Comparison of ENCODE assay signal across 9 mouse cellular contexts in genomic region chr12:71376966-71377365, GRCm38 (mm10).
A peak's percentile ranks its signal among the peaks of the same experiment; 100 is the strongest.
DNase-seq lines count a peak whose midpoint lies in the region; ATAC-seq and TF ChIP-seq lines count a peak whose summit lies in the region.
"Had no signal": no experiment of that assay in that cellular context is flagged by ENCODE, and none has a peak within 500 bp of the region (broad histone marks: within the 10 kb centered on the region; RNA-seq: fewer than 3 reads in every experiment).

No protein-coding gene starts in this region.

- DNase-seq in forebrain, embryonic 14.5 days (ENCODE audit: low spot score) = peak; percentile 37
- DNase-seq in forebrain, embryonic 10.5 days (ENCODE audit: extremely low spot score, low spot score) = no peak
- no peak for DNase-seq in liver, postnatal 0 days
- DNase-seq in adipocyte (ENCODE audit: low spot score) = no peak
- DNase-seq in cerebellum, postnatal 10 days = no peak
- DNase-seq: B cell, adult 2 months had no signal

- no peak overlapping the region for H3K4me2 ChIP-seq in forebrain, embryonic 14.5 days (ENCODE audit: low read length)
- H3K4me2 ChIP-seq in liver, postnatal 0 days (ENCODE audit: low read depth, low read length) = peak overlapping the region; percentile 22; the same call in 1 of the 2 replicates
- H3K4me2 ChIP-seq in liver, embryonic 12.5 days = no peak overlapping the region
- peak overlapping the region; percentile 43 for H3K4me2 ChIP-seq in hindbrain, embryonic 16.5 days (ENCODE audit: low read length)
- peak overlapping the region; percentile 57 for H3K4me2 ChIP-seq in neural tube, embryonic 15.5 days

- ATAC-seq in forebrain, embryonic 14.5 days = no peak; the same call in 1 of the 2 replicates
- ATAC-seq in liver, postnatal 0 days = no peak
- no peak for ATAC-seq in liver, embryonic 12.5 days
- ATAC-seq in hindbrain, embryonic 16.5 days = no peak
- ATAC-seq in neural tube, embryonic 15.5 days (ENCODE audit: low FRiP score) = peak; percentile 78; the same call in 1 of the 2 replicates

- H3K9me3 ChIP-seq in forebrain, embryonic 14.5 days (replicated peaks; ENCODE audit: control insufficient read depth, low read length) = no peaks in the 10 kb centered on the region
- H3K9me3 ChIP-seq in forebrain, embryonic 10.5 days = no peaks in the 10 kb centered on the region
- H3K9me3 ChIP-seq in liver, postnatal 0 days (ENCODE audit: low read length) = no peaks in the 10 kb centered on the region
- H3K9me3 ChIP-seq in liver, embryonic 12.5 days (replicated peaks) = no peaks in the 10 kb centered on the region
- H3K9me3 ChIP-seq in hindbrain, embryonic 16.5 days (ENCODE audit: control insufficient read depth, low read length) = no peaks in the 10 kb centered on the region
- H3K9me3 ChIP-seq in neural tube, embryonic 15.5 days (replicated peaks) = no peaks in the 10 kb centered on the region

- H3K36me3 ChIP-seq in forebrain, embryonic 14.5 days (ENCODE audit: control insufficient read depth, insufficient read depth, low read length) = no peaks in the 10 kb centered on the region
- H3K36me3 ChIP-seq in forebrain, embryonic 10.5 days (replicated peaks) = no peaks in the 10 kb centered on the region
- no peaks in the 10 kb centered on the region for H3K36me3 ChIP-seq in liver, postnatal 0 days (replicated peaks; ENCODE audit: insufficient read depth, low read length)
- H3K36me3 ChIP-seq in liver, embryonic 12.5 days = no peaks in the 10 kb centered on the region
- H3K36me3 ChIP-seq in hindbrain, embryonic 16.5 days (ENCODE audit: control insufficient read depth, insufficient read depth, low read length) = no peaks in the 10 kb centered on the region
- H3K36me3 ChIP-seq in neural tube, embryonic 15.5 days = no peaks in the 10 kb centered on the region

- TF ChIP-seq CTCF in liver, postnatal 0 days (IDR thresholded peaks at IDR 0.05; ENCODE audit: low read depth) = no peak

- no peak for TF ChIP-seq EP300 in liver, postnatal 0 days (IDR thresholded peaks at IDR 0.05; ENCODE audit: low read depth)

- WGBS in forebrain, embryonic 14.5 days = 72% methylated on average over 9 of the region's 9 CpGs
- WGBS in forebrain, embryonic 10.5 days = 80% methylated on average over 9 of the region's 9 CpGs
- WGBS in liver, postnatal 0 days (ENCODE audit: insufficient replicate concordance) = 55% methylated on average over 9 of the region's 9 CpGs
- WGBS in liver, embryonic 12.5 days (ENCODE audit: insufficient replicate concordance) = 57% methylated on average over 9 of the region's 9 CpGs
- 38% methylated on average over 9 of the region's 9 CpGs for WGBS in hindbrain, embryonic 16.5 days
- WGBS in neural tube, embryonic 15.5 days = 6% methylated on average over 9 of the region's 9 CpGs

- no peak overlapping the region for H3K27ac ChIP-seq in forebrain, embryonic 14.5 days (ENCODE audit: low read depth, low read length)
- no peak overlapping the region for H3K27ac ChIP-seq in forebrain, embryonic 10.5 days
- no peak overlapping the region for H3K27ac ChIP-seq in liver, postnatal 0 days (ENCODE audit: low read depth)
- no peak overlapping the region for H3K27ac ChIP-seq in liver, embryonic 12.5 days
- peak overlapping the region; percentile 23; the same call in 1 of the 2 replicates for H3K27ac ChIP-seq in hindbrain, embryonic 16.5 days (ENCODE audit: low read depth, low read length)
- peak overlapping the region; percentile 60 for H3K27ac ChIP-seq in neural tube, embryonic 15.5 days (replicated peaks)

- peaks cover 8% of the 10 kb centered on the region; the same call in 1 of the 2 replicates for H3K4me1 ChIP-seq in forebrain, embryonic 14.5 days (ENCODE audit: control insufficient read depth, insufficient read depth, low read length)
- H3K4me1 ChIP-seq in forebrain, embryonic 10.5 days = peaks cover 14% of the 10 kb centered on the region; the same call in 1 of the 2 replicates
- H3K4me1 ChIP-seq in liver, postnatal 0 days (ENCODE audit: insufficient read depth) = no peaks in the 10 kb centered on the region
- no peaks in the 10 kb centered on the region for H3K4me1 ChIP-seq in liver, embryonic 12.5 days
- H3K4me1 ChIP-seq in hindbrain, embryonic 16.5 days (ENCODE audit: control insufficient read depth, insufficient read depth, low read depth, low read length) = peaks cover 5% of the 10 kb centered on the region
- peaks cover 19% of the 10 kb centered on the region for H3K4me1 ChIP-seq in neural tube, embryonic 15.5 days

- H3K9ac ChIP-seq in forebrain, embryonic 14.5 days (ENCODE audit: low read length) = no peak overlapping the region
- no peak overlapping the region for H3K9ac ChIP-seq in liver, postnatal 0 days (replicated peaks)
- H3K9ac ChIP-seq in liver, embryonic 12.5 days = no peak overlapping the region
- no peak overlapping the region; the same call in 1 of the 2 replicates for H3K9ac ChIP-seq in hindbrain, embryonic 16.5 days (ENCODE audit: low read depth, low read length)
- H3K9ac ChIP-seq in neural tube, embryonic 15.5 days (replicated peaks) = peak overlapping the region; percentile 26; the same call in 1 of the 2 replicates

- no peaks in the 10 kb centered on the region for H3K27me3 ChIP-seq in forebrain, embryonic 14.5 days (replicated peaks; ENCODE audit: control insufficient read depth, insufficient read depth, low read length)
- H3K27me3 ChIP-seq in forebrain, embryonic 10.5 days (ENCODE audit: poor library complexity, severe bottlenecking) = no peaks in the 10 kb centered on the region
- no peaks in the 10 kb centered on the region for H3K27me3 ChIP-seq in liver, postnatal 0 days (ENCODE audit: insufficient read depth, low read length)
- no peaks in the 10 kb centered on the region for H3K27me3 ChIP-seq in liver, embryonic 12.5 days (replicated peaks)
- H3K27me3 ChIP-seq in hindbrain, embryonic 16.5 days (replicated peaks; ENCODE audit: control insufficient read depth, insufficient read depth, low read length) = no peaks in the 10 kb centered on the region
- H3K27me3 ChIP-seq in neural tube, embryonic 15.5 days (replicated peaks) = no peaks in the 10 kb centered on the region

- no peak overlapping the region for H3K4me3 ChIP-seq in forebrain, embryonic 14.5 days (ENCODE audit: low read depth, low read length)
- no peak overlapping the region for H3K4me3 ChIP-seq in forebrain, embryonic 10.5 days
- no peak overlapping the region for H3K4me3 ChIP-seq in liver, postnatal 0 days (ENCODE audit: low read depth, low read length)
- H3K4me3 ChIP-seq in liver, embryonic 12.5 days = no peak overlapping the region
- peak overlapping the region; percentile 15; the same call in 1 of the 2 replicates for H3K4me3 ChIP-seq in hindbrain, embryonic 16.5 days (ENCODE audit: low read length)
- H3K4me3 ChIP-seq in neural tube, embryonic 15.5 days (replicated peaks) = peak overlapping the region; percentile 31

Comparison
In these comparisons a context has a peak if more than half of its experiments do, and no peak if none do; other contexts are left out.
1. H3K4me2 ChIP-seq: peak in liver, postnatal 0 days (single experiment), hindbrain, embryonic 16.5 days (single experiment) and neural tube, embryonic 15.5 days (single experiment); none in forebrain, embryonic 14.5 days (single experiment) and liver, embryonic 12.5 days (single experiment).
2. H3K27ac ChIP-seq: peak in hindbrain, embryonic 16.5 days (single experiment) and neural tube, embryonic 15.5 days (single experiment); none in forebrain, embryonic 14.5 days (single experiment), forebrain, embryonic 10.5 days (single experiment), liver, postnatal 0 days (single experiment) and liver, embryonic 12.5 days (single experiment).
3. H3K4me3 ChIP-seq: peak in hindbrain, embryonic 16.5 days (single experiment) and neural tube, embryonic 15.5 days (single experiment); none in forebrain, embryonic 14.5 days (single experiment), forebrain, embryonic 10.5 days (single experiment), liver, postnatal 0 days (single experiment) and liver, embryonic 12.5 days (single experiment).